Mouse (Mus musculus) adipocyte (in vitro differentiated cells): ENCODE measurements around the gene Cd300a.

Experiments used
- DNase-seq: peaks from one replicate; pipeline ENCODE4 v3.0.0-alpha.2; 2016; ENCODE audit warnings: low spot score

Cd300a gene

GRCm38 (mm10) chr11:114889991-114890518 lies at the start of gene Cd300a:
TSS of gene Cd300a (plus strand) at chr11:114890041.
- DNase-seq: no peak

GRCm38 (mm10) chr11:114843818-114844463 lies 45.9 kb upstream of the Cd300a start:
- no peak for DNase-seq

- no peak for DNase-seq
Observed at GRCm38 (mm10) chr11:114844464-114845220, 45.2 kb upstream of the Cd300a start.

- no peak for DNase-seq
Observed at GRCm38 (mm10) chr11:114846336-114846735, 43.5 kb upstream of the Cd300a start.

GRCm38 (mm10) chr11:114847008-114847407 lies 42.8 kb upstream of the Cd300a start:
- DNase-seq: no peak

- DNase-seq: no peak
Observed at GRCm38 (mm10) chr11:114849572-114849971, 40.3 kb upstream of the Cd300a start.

GRCm38 (mm10) chr11:114850066-114850451 lies 39.8 kb upstream of the Cd300a start:
- DNase-seq: no peak

- no peak for DNase-seq
Observed at GRCm38 (mm10) chr11:114850452-114851268, 39.2 kb upstream of the Cd300a start, which contains the start of gene Gprc5c. TSS of gene Gprc5c (plus strand) at chr11:114851152.

GRCm38 (mm10) chr11:114851269-114851607 lies 38.6 kb upstream of the Cd300a start:
- no peak for DNase-seq

GRCm38 (mm10) chr11:114851608-114852310 lies 38.1 kb upstream of the Cd300a start:
- DNase-seq: no peak

- no peak for DNase-seq
Observed at GRCm38 (mm10) chr11:114852311-114853173, 37.3 kb upstream of the Cd300a start.

GRCm38 (mm10) chr11:114853174-114853838 lies 36.5 kb upstream of the Cd300a start:
- DNase-seq: no peak

- no peak for DNase-seq
Observed at GRCm38 (mm10) chr11:114854581-114854980, 35.3 kb upstream of the Cd300a start.

GRCm38 (mm10) chr11:114856125-114856524 lies 33.7 kb upstream of the Cd300a start:
- DNase-seq: no peak

- DNase-seq: no peak
Observed at GRCm38 (mm10) chr11:114858641-114859040, 31.2 kb upstream of the Cd300a start.

- no peak for DNase-seq
Observed at GRCm38 (mm10) chr11:114861057-114861456, 28.8 kb upstream of the Cd300a start.

- no peak for DNase-seq
Observed at GRCm38 (mm10) chr11:114862687-114863086, 27.2 kb upstream of the Cd300a start.

GRCm38 (mm10) chr11:114863918-114864420 lies 25.9 kb upstream of the Cd300a start:
- DNase-seq: no peak

- DNase-seq: no peak
Observed at GRCm38 (mm10) chr11:114865999-114866398, 23.8 kb upstream of the Cd300a start.
